Mouse (Mus musculus) thymus, adult 2 months (tissue): ENCODE measurements at regions not wholly inside any gene's neighbourhood (a gene's known extent, or its start where the extent isn't known, plus 50 kb on each side); places are given as distances from the start of the nearest gene placed in this dataset.

ENCODE experiments used
- DNase-seq: peaks from one replicate; pipeline ENCODE4 v3.0.0; 2021
- H3K27ac ChIP-seq: fragments of 200-500 bp; 2 replicates; pipeline ENCODE4 v1.5.1; 2012; ENCODE audit warnings: low read length, control low read depth; ENCODE audit not compliant: control insufficient read depth, insufficient read depth
- H3K27me3 ChIP-seq: fragments of 200-500 bp; 2 replicates; pipeline ENCODE4 v1.6.1; 2012; ENCODE audit warnings: mild to moderate bottlenecking, low read length, moderate library complexity, mixed read lengths; ENCODE audit not compliant: control insufficient read depth, insufficient read depth
- H3K36me3 ChIP-seq: fragments of 200-500 bp; 2 replicates; pipeline ENCODE4 v1.6.1; 2012; ENCODE audit warnings: mild to moderate bottlenecking, low read length, moderate library complexity; ENCODE audit not compliant: control insufficient read depth, insufficient read depth
- H3K4me1 ChIP-seq: fragments of 200-500 bp; replicated peaks from 2 replicates; pipeline ENCODE4 v1.6.1; 2012; ENCODE audit warnings: low read length; ENCODE audit not compliant: control insufficient read depth, insufficient read depth
- H3K4me3 ChIP-seq: fragments of 200-500 bp; 2 replicates; pipeline ENCODE4 v1.5.1; 2012; ENCODE audit warnings: mild to moderate bottlenecking, low read length, control low read depth, moderate library complexity; ENCODE audit not compliant: control insufficient read depth, insufficient read depth
- CTCF ChIP-seq: fragments of 200-500 bp; IDR thresholded peaks from 2 replicates; pipeline ENCODE4 v1.5.1; 2012; ENCODE audit warnings: mild to moderate bottlenecking, control low read depth, low read length, moderate library complexity, borderline replicate concordance; ENCODE audit not compliant: control insufficient read depth, poor library complexity, insufficient read depth; ENCODE audit errors: extremely low read depth
- POLR2A ChIP-seq: fragments of 200-500 bp; IDR thresholded peaks from 2 replicates; pipeline ENCODE4 v1.6.1; 2012; ENCODE audit warnings: mild to moderate bottlenecking, low read length, control low read depth, moderate library complexity; ENCODE audit not compliant: control insufficient read depth, poor library complexity, insufficient read depth; ENCODE audit errors: extremely low read depth
- WGBS: fragments of 180-500 bp; shearing (Covaris S2); methylation state at CpG from one replicate; pipeline ENCODE4 v1.1.7; 2018; 5-methylcytosine and 5-hydroxymethylcytosine counted together

DNA sequence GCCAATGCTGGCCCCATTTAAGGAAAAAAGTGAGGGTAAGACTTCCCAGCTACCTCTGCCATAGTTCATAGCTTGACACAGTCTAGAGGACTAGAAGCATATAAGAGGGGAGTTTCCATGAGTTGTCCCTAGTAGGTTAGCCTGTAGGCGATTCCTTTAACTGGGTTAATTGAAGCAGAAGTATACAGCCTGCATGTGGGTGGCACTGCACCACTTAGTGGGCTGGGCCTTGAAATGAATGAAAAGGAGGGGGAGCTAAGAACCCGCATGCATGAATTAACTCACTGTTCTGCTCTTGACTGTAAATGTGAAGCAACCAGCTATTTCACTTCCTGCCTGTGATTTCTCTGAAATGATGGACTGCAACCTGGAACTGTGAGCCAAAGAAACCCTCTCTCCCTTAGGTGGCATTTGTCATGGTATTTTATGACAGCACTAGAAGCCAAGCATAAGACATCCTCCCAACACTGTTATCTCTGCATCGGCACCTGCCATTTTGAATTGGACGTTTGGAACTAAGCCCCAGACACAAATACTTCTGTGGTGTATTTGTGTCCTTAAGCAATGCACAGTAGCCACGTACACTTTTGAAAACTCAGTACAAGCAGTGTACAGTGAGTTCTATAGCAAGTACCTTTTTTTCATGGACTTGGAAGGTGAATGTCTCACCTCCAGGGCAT lies 64.5 kb upstream of the Xylt1 start:
- Histone ChIP-seq H3K4me1 (no peaks in the 10 kb centered on the region), H3K27ac (no peak overlapping the region), H3K36me3 (no peaks in the 10 kb centered on the region), H3K27me3 (no peaks in the 10 kb centered on the region), H3K4me3 (no peak overlapping the region)
- no peak for DNase-seq
- WGBS: 81% methylated on average over 5 of the region's 5 CpGs
- TF ChIP-seq CTCF (no peak), POLR2A (no peak)

DNA sequence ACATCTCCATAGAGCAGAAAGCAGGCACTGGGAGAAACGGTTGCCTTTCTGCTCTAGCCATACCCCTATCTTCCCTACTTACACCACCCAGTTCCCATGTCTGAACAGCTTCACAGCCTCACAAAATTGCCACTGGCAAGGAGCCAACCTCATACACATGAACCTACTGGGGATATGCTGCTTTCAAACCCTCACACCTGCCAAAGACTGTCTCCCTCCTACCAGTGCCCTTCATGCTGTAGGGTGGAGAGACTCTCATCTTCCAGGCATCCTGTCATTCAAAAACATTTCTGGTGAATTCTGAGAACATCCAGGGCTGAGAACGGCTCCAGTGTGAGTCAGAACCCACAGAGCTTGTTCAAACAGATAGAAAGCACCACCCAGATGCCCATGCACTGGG lies 63.4 kb upstream of the Xylt1 start:
- no peaks in the 10 kb centered on the region for H3K36me3 ChIP-seq

DNA sequence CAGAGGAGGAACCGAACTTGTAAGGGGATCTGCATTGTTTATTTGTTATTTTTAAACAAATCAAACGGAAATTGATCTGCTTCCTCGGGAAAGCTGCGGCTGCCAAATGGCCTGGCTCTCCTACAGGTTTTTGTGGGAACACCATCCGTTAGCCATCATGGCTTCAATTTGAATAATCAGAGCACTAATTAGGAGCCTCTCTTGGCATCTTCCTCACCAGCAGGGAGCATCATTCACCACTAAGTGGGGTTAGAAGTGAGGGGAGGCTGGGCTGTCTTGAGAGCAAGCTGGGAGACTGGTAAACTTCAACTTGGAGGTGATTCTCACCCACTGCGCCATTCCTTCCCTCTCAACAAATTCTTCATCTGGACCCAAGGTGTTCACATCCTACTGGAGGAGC lies 60.2 kb upstream of the Xylt1 start:
- H3K27ac ChIP-seq: no peak overlapping the region
- H3K36me3 ChIP-seq: no peaks in the 10 kb centered on the region
- no peak overlapping the region for H3K4me3 ChIP-seq
- no peak for DNase-seq
- TF ChIP-seq CTCF (no peak), POLR2A (no peak)
- 39% methylated on average over 6 of the region's 6 CpGs for WGBS
- no peaks in the 10 kb centered on the region for H3K4me1 ChIP-seq
- no peaks in the 10 kb centered on the region for H3K27me3 ChIP-seq

More for the DNA sequence above, 63.4 kb upstream of the Xylt1 start:
- 70% methylated on average over 2 of the region's 2 CpGs for whole genome bisulfite sequencing
- H3K27ac ChIP-seq: no peak overlapping the region
- H3K4me1 ChIP-seq: no peaks in the 10 kb centered on the region
- H3K27me3 ChIP-seq: no peaks in the 10 kb centered on the region
- no peak for DNase-seq
- TF ChIP-seq CTCF (no peak), POLR2A (no peak)
- no peak overlapping the region for H3K4me3 ChIP-seq
